ENCODE assay signal across 8 mouse cellular contexts in the genomic region with DNA sequence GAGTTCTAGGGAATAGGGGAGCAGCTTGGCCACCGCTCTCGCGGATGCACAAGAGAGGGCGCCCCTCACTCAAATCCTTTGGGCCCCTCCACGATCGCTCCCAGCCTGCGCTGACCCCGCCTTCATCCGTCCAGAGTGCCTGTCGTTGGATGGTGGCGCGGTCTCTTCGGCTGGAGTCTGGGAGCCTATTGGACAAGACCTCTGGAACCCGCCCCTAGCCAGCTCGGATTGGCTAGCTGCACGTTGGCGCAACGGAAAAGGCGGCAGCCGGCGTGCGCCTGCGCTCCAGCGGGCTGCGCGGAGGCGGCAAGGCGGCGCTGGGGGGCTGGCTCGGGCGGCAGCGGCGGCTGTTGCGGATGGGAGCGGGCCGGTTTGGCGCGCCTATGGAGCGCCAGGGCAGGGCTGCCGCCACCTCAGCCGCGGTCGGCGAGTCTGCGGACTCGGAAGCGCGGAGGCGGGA. TPM values are rescaled to one million over a fixed set of nuclear protein-coding genes. Genes with fewer than 3 reads are reported as not detected.
DNase-seq lines count a peak whose midpoint lies in the region; ATAC-seq and TF ChIP-seq lines count a peak whose summit lies in the region.

A gene (plus strand): TSS at position 283 of the 460 bp plus-strand sequence.

- peak; percentile 75; the same call in 1 of the 2 replicates for TF ChIP-seq POLR2A in cortical plate, adult 2 months (IDR thresholded peaks at IDR 0.05; ENCODE audit: extremely low read depth, insufficient read depth, low read length)

- peak within 1 kb of the TSS; percentile 52 for H3K4me3 ChIP-seq in cortical plate, adult 2 months (ENCODE audit: insufficient read depth, low read length)
- H3K4me3 ChIP-seq in megakaryocyte, embryonic 14.5 days (replicated peaks): peak within 1 kb of the TSS; percentile 95

- H3K27ac ChIP-seq in cortical plate, adult 2 months (ENCODE audit: insufficient read depth, low read length): peak within 1 kb of the TSS; percentile 96

- H3K36me3 ChIP-seq in megakaryocyte, embryonic 14.5 days (replicated peaks; ENCODE audit: low read length): peaks cover 14% of the 10 kb centered on the region

- no peaks in the 10 kb centered on the region for H3K9me3 ChIP-seq in megakaryocyte, embryonic 14.5 days

- peak; percentile 94 to 96 for DNase-seq in gastrocnemius, adult 8-10 months (ENCODE audit: low spot score in 2 of 2)
- peak; percentile 89 for DNase-seq in hindlimb bud, embryonic 11.5 days (ENCODE audit: extremely low spot score, low read depth, low spot score)
- DNase-seq in left cerebral cortex, adult 8-10 months (ENCODE audit: low spot score in 2 of 2): peak; percentile 92 to 98
- peak; percentile 99 for DNase-seq in right cerebral cortex, postnatal 10 days (ENCODE audit: low spot score in 2 of 2)
- DNase-seq in urinary bladder, postnatal 25 days (ENCODE audit: low spot score): peak; percentile 90

- ATAC-seq in activated CD4-positive, CD25-positive, alpha-beta regulatory T cell, adult 4 months: peak; percentile 97

- no peaks in the 10 kb centered on the region for H3K27me3 ChIP-seq in megakaryocyte, embryonic 14.5 days (replicated peaks)

- H3K4me1 ChIP-seq in cortical plate, adult 2 months (ENCODE audit: control insufficient read depth, insufficient read depth, low read length): peaks cover 5% of the 10 kb centered on the region; the same call in 1 of the 2 replicates
- H3K4me1 ChIP-seq in megakaryocyte, embryonic 14.5 days: peaks cover 64% of the 10 kb centered on the region

- no peak for TF ChIP-seq CTCF in cortical plate, adult 2 months (IDR thresholded peaks at IDR 0.05; ENCODE audit: extremely low read depth, insufficient read depth, low read length)

RNA-seq across cellular contexts. Expression of the gene that starts here (rescaled TPM):
- 10 to 100 TPM in 1 of 2 experiments, 1 to 10 TPM in 1; 7.6 to 11.9 TPM for polyA plus RNA-seq in activated CD4-positive, CD25-positive, alpha-beta regulatory T cell, adult 4 months (2017; shearing (Covaris generic))
- polyA plus RNA-seq in cortical plate, adult 2 months (2012; rRNA removed): 32.4 and 35.5 TPM in 2 replicates
- 10 to 100 TPM; 18.9 to 25.4 (median 23.8) TPM for total RNA-seq in gastrocnemius, adult 8-10 months (2022)
- 10 to 100 TPM; 63.3 to 71.3 (median 69.9) TPM for total RNA-seq in left cerebral cortex, adult 8-10 months (2022)
- 8.5 and 15.6 TPM in 2 replicates for polyA plus RNA-seq in megakaryocyte, embryonic 14.5 days (2012; ENCODE audit: insufficient read depth, low replicate concordance)

Comparison
In these comparisons a context has a peak if more than half of its experiments do, and no peak if none do; other contexts are left out.
1. Peak in every context shown above with its lines: DNase-seq, ATAC-seq, H3K4me3 ChIP-seq and H3K27ac ChIP-seq.